Mouse (Mus musculus) lung, postnatal 25 days (tissue): ENCODE results near the gene Itpr2.

Experiments
- DNase-seq: peaks from one replicate; pipeline ENCODE4 v3.0.0; 2022; ENCODE audit warnings: low spot score

The Itpr2 gene

GRCm38 (mm10) chr6:146416461-146416860 lies 85.6 kb downstream of the Itpr2 start:
- no peak for DNase-seq

- DNase-seq, result no peak
These were observed 87.9 kb downstream of the Itpr2 start for GRCm38 (mm10) chr6:146414094-146414493.

- DNase-seq, result no peak
These were observed 90.5 kb downstream of the Itpr2 start for GRCm38 (mm10) chr6:146411446-146412070.

DNA sequence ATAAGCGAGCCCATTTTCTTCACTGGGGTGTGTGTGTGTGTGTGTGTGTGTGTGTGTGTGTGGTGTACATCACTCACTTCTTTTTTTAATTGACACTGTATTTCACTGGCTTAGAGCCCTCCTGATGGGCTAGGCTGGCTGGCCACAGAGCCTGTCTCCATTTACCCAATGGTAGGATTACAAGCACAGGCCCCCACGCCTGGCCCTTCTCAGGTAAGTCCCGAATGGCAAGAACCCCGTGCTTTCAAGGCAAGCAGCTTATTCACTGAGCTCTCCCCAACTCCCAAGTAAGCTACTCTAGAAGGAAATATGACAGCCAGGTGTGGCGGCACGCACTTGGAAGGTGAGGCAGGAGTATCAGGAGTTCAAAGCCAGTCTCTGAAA lies 91.6 kb downstream of the Itpr2 start:
- no peak for DNase-seq

- DNase-seq, result peak; percentile 85
These were observed 92.2 kb downstream of the Itpr2 start for GRCm38 (mm10) chr6:146409692-146410426.

- peak; percentile 22 for DNase-seq
These were observed 96.6 kb downstream of the Itpr2 start for GRCm38 (mm10) chr6:146405380-146405779.

- DNase-seq, result no peak
These were observed 97.1 kb downstream of the Itpr2 start for GRCm38 (mm10) chr6:146404876-146405275.

- no peak for DNase-seq
These were observed 97.9 kb downstream of the Itpr2 start for GRCm38 (mm10) chr6:146404156-146404555.

DNA sequence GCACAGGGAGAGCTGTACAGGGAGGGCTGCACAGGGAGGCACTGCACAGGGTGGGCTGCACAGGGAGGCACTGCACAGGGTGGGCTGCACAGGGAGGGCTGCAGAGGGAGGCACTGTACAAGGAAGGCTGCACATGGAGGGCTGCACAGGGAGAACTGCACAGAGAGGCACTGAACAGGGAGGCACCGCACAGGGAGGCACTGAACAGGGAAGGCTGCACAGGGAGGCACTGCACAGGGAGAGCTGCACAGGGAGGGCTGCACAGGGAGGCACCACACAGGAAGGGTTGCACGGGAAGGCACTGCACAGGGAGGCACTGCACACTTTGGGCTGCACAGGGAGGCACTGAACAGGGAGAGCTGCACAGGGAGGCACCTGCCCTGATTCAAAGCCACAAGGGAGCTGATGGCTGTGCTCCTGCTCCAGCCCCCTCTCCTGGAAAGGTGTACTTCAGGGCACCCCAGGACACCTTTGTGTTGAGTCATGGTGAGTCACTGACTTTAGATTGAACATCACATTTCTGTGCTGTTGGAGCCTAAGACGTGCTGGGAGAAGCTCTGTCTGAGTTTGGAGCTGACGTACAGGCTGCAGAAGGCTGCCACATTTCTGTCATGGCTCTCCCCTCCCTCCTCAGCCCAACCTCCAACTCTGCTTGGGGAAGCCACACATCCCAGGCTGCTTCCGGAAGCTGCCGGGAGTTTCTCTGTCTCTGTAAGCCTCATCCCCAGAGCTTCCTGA lies 98.9 kb downstream of the Itpr2 start:
- DNase-seq, result no peak

- DNase-seq, result no peak
These were observed 104.2 kb downstream of the Itpr2 start for GRCm38 (mm10) chr6:146397803-146398202.

GRCm38 (mm10) chr6:146396253-146396652 lies 105.8 kb downstream of the Itpr2 start:
- DNase-seq, result no peak

DNA sequence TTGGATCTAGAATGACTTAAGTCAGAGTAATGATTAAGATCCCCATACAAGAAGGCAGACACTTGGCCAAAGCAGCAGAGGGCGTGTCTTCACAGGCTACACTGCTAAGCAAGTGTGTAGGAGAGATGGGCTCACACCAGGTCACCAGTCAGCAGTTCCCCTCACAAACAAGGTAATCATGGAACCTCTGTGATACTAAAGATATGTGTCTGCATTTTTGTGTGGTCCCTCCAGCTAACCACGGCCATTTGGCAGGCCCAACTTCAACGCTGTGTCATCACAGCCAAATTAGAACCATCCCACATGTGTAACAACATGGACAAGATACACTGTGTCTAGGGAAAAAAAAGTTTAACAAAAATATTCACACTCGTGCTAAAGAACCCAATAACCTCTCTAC lies 106.4 kb downstream of the Itpr2 start:
- DNase-seq, result no peak

DNA sequence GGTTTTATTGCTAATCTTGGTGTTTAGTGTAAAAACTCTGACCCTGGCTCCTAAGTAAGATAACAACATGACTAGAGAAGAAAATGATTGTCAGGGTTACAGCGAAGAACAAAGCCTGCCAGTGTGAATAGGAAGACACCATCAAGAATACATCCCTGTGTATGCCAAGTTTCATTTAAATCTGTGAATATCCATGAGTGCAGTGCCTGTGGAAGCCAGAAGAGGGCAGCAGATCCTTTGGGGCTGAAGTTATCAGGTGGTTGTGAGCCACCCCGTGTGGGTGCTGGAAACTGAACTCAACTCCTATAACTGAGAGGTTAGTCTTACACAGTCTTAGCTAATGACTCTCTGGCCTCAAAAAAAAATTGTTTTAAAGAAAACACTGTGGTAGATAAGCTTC lies 109.8 kb downstream of the Itpr2 start:
- no peak for DNase-seq

- DNase-seq, result no peak
These were observed 111.9 kb downstream of the Itpr2 start for GRCm38 (mm10) chr6:146390159-146390558.

- no peak for DNase-seq
These were observed 114.0 kb downstream of the Itpr2 start for GRCm38 (mm10) chr6:146388010-146388409.

DNA sequence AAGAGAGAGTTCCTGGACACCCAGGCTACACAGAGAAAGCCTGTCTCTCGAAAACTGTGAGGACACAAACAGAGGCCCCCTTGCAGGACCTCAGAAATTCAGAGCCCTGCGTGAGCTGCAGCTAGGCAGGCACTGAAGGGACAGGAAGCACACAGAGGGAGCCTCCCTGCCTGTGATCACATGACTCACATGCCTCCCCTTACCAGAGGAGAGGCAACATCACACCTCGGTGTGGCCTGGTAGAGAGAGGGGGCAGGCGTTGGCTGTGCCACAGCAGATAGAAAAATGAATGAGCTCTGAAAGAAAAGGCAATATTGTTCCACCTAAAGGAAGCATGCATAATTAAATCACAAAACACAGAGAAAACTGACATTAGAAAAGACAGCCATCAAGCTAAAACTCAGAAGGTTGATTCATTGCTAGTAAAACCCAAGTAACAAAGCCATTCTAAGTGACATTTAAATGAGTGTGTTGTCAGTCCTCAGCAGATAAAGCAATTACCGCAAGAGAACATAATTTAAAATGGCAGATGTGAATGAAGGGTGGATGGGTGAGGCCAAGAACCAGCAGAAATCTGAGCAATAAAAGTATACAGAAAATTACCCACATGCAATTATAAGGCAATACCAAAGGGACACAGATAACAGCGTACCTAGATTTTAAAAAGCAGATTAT lies 114.8 kb downstream of the Itpr2 start:
- DNase-seq, result no peak

- DNase-seq, result no peak
These were observed 122.8 kb downstream of the Itpr2 start for GRCm38 (mm10) chr6:146379263-146379662.

DNA sequence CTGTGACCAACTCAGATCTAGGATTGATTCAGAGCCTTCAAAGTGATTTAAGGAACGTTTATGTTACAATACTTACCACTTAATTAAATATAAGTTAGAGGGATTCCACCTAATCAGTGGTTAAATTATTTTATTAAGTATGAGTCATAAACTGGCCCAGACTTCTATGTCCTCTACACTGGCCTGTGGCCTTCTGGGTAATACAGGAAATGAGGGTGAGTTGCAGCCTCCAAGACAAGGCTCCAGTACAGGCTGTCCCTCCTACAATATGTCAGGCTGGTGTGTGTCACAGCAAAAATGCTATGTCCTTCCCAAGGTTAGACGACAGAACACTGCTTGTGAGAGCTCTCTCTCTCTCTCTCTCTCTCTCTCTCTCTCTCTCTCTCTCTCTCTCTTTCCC lies 130.5 kb downstream of the Itpr2 start:
- DNase-seq, result no peak

- DNase-seq, result no peak
These were observed 135.8 kb downstream of the Itpr2 start for GRCm38 (mm10) chr6:146366180-146366579.

DNA sequence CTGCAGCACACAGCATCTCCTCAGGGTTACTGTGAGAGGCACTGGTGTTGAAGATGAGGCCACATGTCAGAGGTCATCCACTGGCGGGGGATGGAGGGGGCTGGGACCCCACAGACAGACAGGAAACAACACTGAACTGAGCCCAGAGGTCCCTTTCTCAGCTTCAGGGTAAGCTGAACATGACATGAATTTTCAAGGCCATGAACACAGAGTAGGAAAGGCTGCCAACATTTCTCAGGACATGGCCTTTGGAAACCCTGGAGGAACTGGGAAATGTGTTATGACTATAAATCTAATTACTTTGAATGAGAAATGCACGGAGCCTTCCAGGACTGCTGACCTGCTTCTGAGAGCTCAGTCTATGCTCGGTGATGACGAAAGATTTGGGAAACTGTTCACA lies 144.1 kb downstream of the Itpr2 start:
- no peak for DNase-seq

DNA sequence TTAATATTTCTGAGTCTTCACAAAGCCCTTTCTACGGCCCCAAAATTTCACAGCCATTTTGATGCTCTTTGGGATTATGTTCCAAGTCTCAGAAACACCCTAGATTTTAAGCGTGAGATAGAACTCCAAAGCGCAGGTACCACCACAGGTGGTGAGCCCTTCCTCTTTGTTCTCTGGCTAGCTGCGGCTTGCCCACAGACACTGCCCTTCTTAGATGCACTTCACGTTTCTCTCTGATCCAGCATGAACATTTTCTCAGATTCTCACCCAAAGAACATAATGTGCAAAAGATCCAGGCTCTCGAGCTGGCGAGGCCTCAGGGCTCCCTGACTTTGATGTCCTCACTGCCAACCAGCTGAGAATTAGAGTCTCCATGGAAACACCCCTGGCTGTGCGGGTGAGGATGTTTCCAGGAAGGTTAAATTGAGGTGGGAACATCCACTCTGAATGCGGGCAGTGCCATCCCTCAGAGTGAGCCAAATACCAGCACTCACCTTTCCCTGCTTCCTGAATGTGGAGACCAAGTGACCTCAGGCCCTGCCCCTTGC lies 149.7 kb downstream of the Itpr2 start:
- no peak for DNase-seq

DNA sequence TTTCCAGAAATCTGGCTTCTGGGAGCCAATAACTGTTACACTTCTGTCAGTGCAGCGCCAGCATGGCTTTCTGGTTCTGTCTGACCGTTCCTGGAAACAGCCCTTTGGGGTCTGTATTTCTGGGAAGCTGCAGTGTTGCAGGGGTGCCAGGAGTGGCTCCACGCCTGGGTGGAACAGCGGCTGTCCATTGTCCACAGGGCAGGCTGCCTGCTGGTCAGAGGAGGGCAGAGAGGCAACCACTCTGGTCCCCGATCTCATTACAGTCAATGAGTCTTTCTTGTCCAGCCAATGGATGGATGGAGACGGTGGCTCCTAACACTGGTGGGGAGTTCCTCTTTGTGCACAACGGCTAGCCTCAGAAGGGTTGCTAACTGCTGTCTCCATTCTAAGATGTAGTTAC lies 150.2 kb downstream of the Itpr2 start:
- no peak for DNase-seq
